Mouse (Mus musculus) neural tube, embryonic 15.5 days (tissue): ENCODE measurements around the gene Gm11020. TPM values are rescaled to one million over a fixed set of nuclear protein-coding genes. Genes with fewer than 3 reads are reported as not detected.

Source experiments
- ATAC-seq: fragments of 200-750 bp; cut with Nextera tagmentation; 2 replicates; pipeline ENCODE4 v1.8.0; 2017; ENCODE audit warnings: mild to moderate bottlenecking, moderate TSS enrichment, moderate library complexity; ENCODE audit not compliant: low FRiP score
- H3K27ac ChIP-seq: fragments of 300-500 bp; sonication (generic); replicated peaks from 2 replicates; pipeline ENCODE4 v1.5.1; 2015; ENCODE audit warnings: mild to moderate bottlenecking, inconsistent platforms
- H3K27me3 ChIP-seq: fragments of 300-500 bp; sonication (generic); replicated peaks from 2 replicates; pipeline ENCODE4 v1.6.1; 2015; ENCODE audit warnings: inconsistent platforms
- H3K36me3 ChIP-seq: fragments of 300-500 bp; sonication (generic); 2 replicates; pipeline ENCODE4 v1.6.1; 2015; ENCODE audit warnings: inconsistent platforms
- H3K4me1 ChIP-seq: fragments of 300-500 bp; sonication (generic); 2 replicates; pipeline ENCODE4 v1.6.1; 2015; ENCODE audit warnings: inconsistent platforms
- H3K4me2 ChIP-seq: fragments of 300-500 bp; sonication (generic); 2 replicates; pipeline ENCODE4 v1.6.1; 2015; ENCODE audit warnings: inconsistent platforms, mild to moderate bottlenecking, moderate library complexity
- H3K4me3 ChIP-seq: fragments of 300-500 bp; sonication (generic); replicated peaks from 2 replicates; pipeline ENCODE4 v1.5.1; 2015; ENCODE audit warnings: mild to moderate bottlenecking, inconsistent platforms
- H3K9ac ChIP-seq: fragments of 300-500 bp; sonication (generic); replicated peaks from 2 replicates; pipeline ENCODE4 v1.6.1; 2015; ENCODE audit warnings: mild to moderate bottlenecking, inconsistent platforms
- H3K9me3 ChIP-seq: fragments of 300-500 bp; sonication (generic); replicated peaks from 2 replicates; pipeline ENCODE4 v1.6.1; 2016; ENCODE audit warnings: inconsistent platforms
- WGBS: fragments of 180-500 bp; shearing (Covaris S2); methylation state at CpG from one replicate; pipeline ENCODE4 v1.1.7; 2015; ENCODE audit warnings: mixed read lengths; 5-methylcytosine and 5-hydroxymethylcytosine counted together
- polyA plus RNA-seq: library from polyadenylated mRNA; unstranded; fragments of >200 nt; fragmentation: Nextera tagmentation; extraction: Ambion mirVana; gene quantifications from 2 replicates; pipeline ENCODE4 v1.2.1, GENCODE M21; 2015

The Gm11020 gene
- polyA plus RNA-seq, 1 experiment from 2014 or later: not detected

- 61% methylated on average over 6 of the region's 6 CpGs for WGBS
- Histone ChIP-seq H3K27ac (0 out of 2 replicates have a peak overlapping the region, but pooled peaks have one; percentile 61), H3K4me2 (no peak overlapping the region)
Observed at GRCm38 (mm10) chr8:104370071-104370470, 48.7 kb downstream of the Gm11020 start.

DNA sequence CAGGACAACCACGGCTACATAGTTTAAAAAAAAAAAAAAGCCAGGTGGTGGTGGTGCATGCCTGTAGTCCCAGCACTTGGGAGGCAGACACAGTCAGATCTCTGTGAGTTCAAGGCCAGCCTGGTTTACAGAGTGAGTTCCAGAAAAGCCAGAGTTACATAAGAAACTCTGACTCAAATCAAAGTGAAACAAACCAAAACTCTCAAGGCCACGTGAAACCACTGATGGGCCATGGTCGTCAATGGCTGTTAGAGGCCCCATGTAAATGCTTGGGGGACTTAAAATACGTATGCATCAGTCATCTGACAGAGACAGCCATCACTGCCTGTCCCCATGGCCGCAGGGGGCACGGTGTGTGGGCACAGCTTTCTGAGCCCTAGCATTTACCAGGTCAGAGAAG, 49.8 kb downstream of the Gm11020 start:
- Histone ChIP-seq H3K27me3 (no peaks in the 10 kb centered on the region), H3K4me1 (peaks cover 42% of the 10 kb centered on the region), H3K9ac (no peak overlapping the region), H3K4me2 (no peak overlapping the region), H3K36me3 (no peaks in the 10 kb centered on the region), H3K27ac (no peak overlapping the region), H3K9me3 (no peaks in the 10 kb centered on the region), H3K4me3 (no peak overlapping the region)
- no peak for ATAC-seq
- 86% methylated on average over 6 of the region's 6 CpGs for WGBS

More at GRCm38 (mm10) chr8:104370071-104370470, 48.7 kb downstream of the Gm11020 start:
- H3K4me1 ChIP-seq: peaks cover 33% of the 10 kb centered on the region
- no peak overlapping the region for H3K4me3 ChIP-seq
- H3K36me3 ChIP-seq: no peaks in the 10 kb centered on the region
- no peaks in the 10 kb centered on the region for H3K9me3 ChIP-seq
- no peak for ATAC-seq
- H3K9ac ChIP-seq: no peak overlapping the region
- H3K27me3 ChIP-seq: no peaks in the 10 kb centered on the region

Other genes with a start within 250 kb of the Gm11020 start
- gene Cdh5, start 219.9 kb upstream of the Gm11020 start, polyA plus RNA-seq: 12.5 and 17.7 TPM in 2 replicates
- 9.0 and 9.8 TPM in 2 replicates for gene Bean1, start 151.1 kb upstream of the Gm11020 start, polyA plus RNA-seq
- gene Tk2, start 73.0 kb upstream of the Gm11020 start, polyA plus RNA-seq: 40.2 and 46.7 TPM in 2 replicates
- gene Cklf, start 70.7 kb upstream of the Gm11020 start, polyA plus RNA-seq: 36.8 and 38.3 TPM in 2 replicates
- not detected in 2 replicates for gene Cmtm2a, start 28.4 kb upstream of the Gm11020 start, polyA plus RNA-seq
- gene Gm45711, start 11.5 kb upstream of the Gm11020 start, polyA plus RNA-seq: not detected in 2 replicates
- not detected in 2 replicates for gene Cmtm1, start 11.4 kb upstream of the Gm11020 start, polyA plus RNA-seq
- gene Cmtm2b, start 663 bp downstream of the Gm11020 start, polyA plus RNA-seq: not detected in 2 replicates
- 38.9 and 57.6 TPM in 2 replicates for gene Cmtm3, start 17.8 kb downstream of the Gm11020 start, polyA plus RNA-seq
- 2.4 and 2.6 TPM in 2 replicates for gene Cmtm4, start 74.2 kb downstream of the Gm11020 start, polyA plus RNA-seq
- 83.4 and 98.1 TPM in 2 replicates for gene Dync1li2, start 121.5 kb downstream of the Gm11020 start, polyA plus RNA-seq
- gene Terb1, start 188.3 kb downstream of the Gm11020 start, polyA plus RNA-seq: 0.59 and 0.97 TPM in 2 replicates
- 97.2 and 99.2 TPM in 2 replicates for gene Nae1, start 213.1 kb downstream of the Gm11020 start, polyA plus RNA-seq
- 3.0 and 3.3 TPM in 2 replicates for gene Car7, start 213.1 kb downstream of the Gm11020 start, polyA plus RNA-seq